Mouse (Mus musculus): ENCODE measurements around the gene Efs. TPM values are rescaled to one million over a fixed set of nuclear protein-coding genes. Genes with fewer than 3 reads are reported as not detected.

Efs gene
- polyA plus RNA-seq, 1 experiment, result 25.0 TPM

DNA sequence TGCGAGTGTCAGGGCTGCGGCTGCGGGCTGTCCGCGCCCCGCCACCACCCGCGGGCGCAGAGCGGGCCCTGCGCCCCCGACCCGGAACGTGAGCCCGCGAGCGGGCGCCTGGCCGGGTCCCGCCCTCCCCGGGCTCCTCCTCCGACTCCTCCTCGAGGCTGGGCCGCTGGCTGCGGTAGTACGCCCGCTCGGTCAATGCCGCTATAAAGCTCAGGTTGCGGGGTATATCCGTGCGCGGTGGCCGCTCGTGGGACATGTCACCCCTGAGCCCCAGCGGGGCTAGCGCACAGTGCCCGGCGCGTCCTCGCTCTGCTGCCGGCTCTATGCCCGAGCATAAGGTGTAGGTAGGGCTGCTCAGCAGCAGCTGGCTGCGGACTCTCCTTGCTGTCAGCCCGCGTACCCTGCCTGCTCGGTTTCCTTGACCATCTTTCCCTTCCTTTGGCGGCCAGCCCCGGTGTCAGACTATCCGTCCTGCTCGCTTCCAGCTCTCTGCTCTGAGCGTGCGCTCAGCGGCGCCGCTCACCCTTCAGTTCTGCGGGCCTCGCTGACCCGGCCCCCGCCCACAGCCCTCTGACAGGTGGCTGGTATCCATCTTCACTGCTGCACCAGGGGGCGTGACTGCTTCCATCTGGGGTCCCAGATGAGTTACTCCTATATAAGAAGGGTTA is 48.7 kb downstream of the Efs start, which contains the start of gene Ppp1r3e:
Gene Ppp1r3e, minus strand, starts transcription at position 503 of the 668 bp plus-strand sequence.
- H3K4me1 ChIP-seq (replicated peaks; ENCODE audit: control insufficient read depth, insufficient read depth, low read length), result peaks cover 8% of the 10 kb centered on the region
- DNase-seq, result peak; percentile 63
- WGBS, result under 1% methylated on average over 61 of the region's 61 CpGs

DNA sequence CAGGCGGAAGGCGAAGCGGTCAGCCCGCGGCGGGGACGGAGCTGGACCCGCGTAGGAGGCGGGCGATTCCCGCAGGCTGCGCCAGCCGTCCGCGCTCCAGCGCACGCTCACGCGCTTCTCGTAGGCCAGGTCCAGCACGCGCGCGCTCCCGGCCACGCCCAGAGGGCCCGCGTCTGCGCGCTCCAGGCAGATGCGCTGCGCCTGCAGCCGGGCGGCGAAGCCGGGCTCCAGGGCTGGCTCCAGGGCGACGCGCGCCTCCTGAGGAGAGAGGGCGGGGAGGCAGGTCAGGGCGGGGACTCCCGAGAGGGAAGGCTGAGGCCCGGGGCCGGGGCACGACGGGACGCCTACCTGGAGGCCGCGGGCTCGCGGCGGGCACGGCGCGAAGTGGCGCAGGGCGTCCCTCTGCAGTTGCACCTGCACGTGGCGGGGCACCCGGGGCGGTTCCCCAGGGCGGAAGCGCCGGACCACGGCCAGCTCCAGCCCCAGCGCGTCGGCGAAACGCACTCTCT is 49.3 kb downstream of the Efs start:
- no peaks in the 10 kb centered on the region; the same call in 1 of the 2 replicates for H3K27me3 ChIP-seq (ENCODE audit: control insufficient read depth, insufficient read depth, low read length)
- TF ChIP-seq CTCF (IDR thresholded peaks at IDR 0.05; ENCODE audit: borderline replicate concordance, control insufficient read depth, extremely low read depth, insufficient read depth, low read length, poor library complexity), result no peak
- 0 out of 2 replicates have a peak, but pooled peaks have one; percentile 12 for TF ChIP-seq POLR2A (IDR thresholded peaks at IDR 0.05; ENCODE audit: control insufficient read depth, extremely low read depth, insufficient read depth, low read length, poor library complexity)
- no peak overlapping the region for H3K27ac ChIP-seq (ENCODE audit: control insufficient read depth, insufficient read depth, low read length)
- H3K36me3 ChIP-seq (ENCODE audit: control insufficient read depth, insufficient read depth, low read length), result no peaks in the 10 kb centered on the region
- peak; percentile 80 for DNase-seq
- H3K4me3 ChIP-seq (ENCODE audit: control insufficient read depth, insufficient read depth, low read length), result peak overlapping the region; percentile 56
- peaks cover 8% of the 10 kb centered on the region for H3K4me1 ChIP-seq (replicated peaks; ENCODE audit: control insufficient read depth, insufficient read depth, low read length)
- under 1% methylated on average over 72 of the region's 72 CpGs for WGBS

More for the DNA sequence above, 48.7 kb downstream of the Efs start, which contains the start of gene Ppp1r3e:
- Histone ChIP-seq H3K4me3 (ENCODE audit: control insufficient read depth, insufficient read depth, low read length) (peak within 1 kb of the TSS; percentile 56), H3K27me3 (ENCODE audit: control insufficient read depth, insufficient read depth, low read length) (no peaks in the 10 kb centered on the region; the same call in 1 of the 2 replicates), H3K36me3 (ENCODE audit: control insufficient read depth, insufficient read depth, low read length) (no peaks in the 10 kb centered on the region), H3K27ac (ENCODE audit: control insufficient read depth, insufficient read depth, low read length) (no peak within 1 kb of the TSS)
- no peak for TF ChIP-seq POLR2A (IDR thresholded peaks at IDR 0.05; ENCODE audit: control insufficient read depth, extremely low read depth, insufficient read depth, low read length, poor library complexity)
- no peak for TF ChIP-seq CTCF (IDR thresholded peaks at IDR 0.05; ENCODE audit: borderline replicate concordance, control insufficient read depth, extremely low read depth, insufficient read depth, low read length, poor library complexity)

DNA sequence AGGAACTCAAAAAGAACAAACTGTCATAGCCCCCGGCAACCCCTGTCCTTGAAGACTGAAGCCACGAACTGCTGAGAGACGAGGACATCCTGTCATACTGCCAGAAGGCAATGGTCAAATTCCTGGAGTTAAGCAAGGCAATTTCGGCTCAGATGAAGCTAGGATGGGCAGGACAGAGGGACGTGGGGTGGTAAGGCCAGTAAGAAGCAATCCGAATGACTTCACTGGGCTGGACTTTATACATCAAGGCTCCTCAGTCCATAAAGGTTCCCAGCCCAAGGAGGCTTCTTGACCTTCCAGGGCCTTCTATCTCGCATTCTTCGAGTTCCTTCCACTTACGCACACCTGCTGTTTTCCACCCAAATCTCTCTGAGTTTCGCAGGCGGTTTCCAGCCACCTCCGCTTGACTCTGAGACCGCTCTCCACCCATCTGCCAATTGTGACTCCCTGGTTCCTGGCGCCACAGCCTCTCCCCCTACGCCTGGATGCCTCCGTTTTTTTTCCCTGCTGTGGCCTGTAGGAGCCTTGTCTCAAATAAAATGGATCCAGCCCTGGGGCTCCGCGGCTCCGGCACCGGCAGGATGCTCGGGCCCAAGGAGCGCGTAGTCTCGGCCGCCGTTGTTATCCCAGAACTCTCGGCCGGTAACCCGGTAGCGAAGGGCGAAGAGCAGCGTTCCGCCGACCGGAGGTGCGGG is 49.9 kb downstream of the Efs start:
- TF ChIP-seq POLR2A (IDR thresholded peaks at IDR 0.05; ENCODE audit: control insufficient read depth, extremely low read depth, insufficient read depth, low read length, poor library complexity), result no peak
- TF ChIP-seq CTCF (IDR thresholded peaks at IDR 0.05; ENCODE audit: borderline replicate concordance, control insufficient read depth, extremely low read depth, insufficient read depth, low read length, poor library complexity), result no peak
- 8% methylated on average over 36 of the region's 36 CpGs for WGBS
- Histone ChIP-seq H3K27me3 (ENCODE audit: control insufficient read depth, insufficient read depth, low read length) (no peaks in the 10 kb centered on the region; the same call in 1 of the 2 replicates), H3K27ac (ENCODE audit: control insufficient read depth, insufficient read depth, low read length) (no peak overlapping the region), H3K36me3 (ENCODE audit: control insufficient read depth, insufficient read depth, low read length) (no peaks in the 10 kb centered on the region), H3K4me1 (replicated peaks; ENCODE audit: control insufficient read depth, insufficient read depth, low read length) (peaks cover 8% of the 10 kb centered on the region), H3K4me3 (ENCODE audit: control insufficient read depth, insufficient read depth, low read length) (peak overlapping the region; percentile 56)
- no peak for DNase-seq

DNA sequence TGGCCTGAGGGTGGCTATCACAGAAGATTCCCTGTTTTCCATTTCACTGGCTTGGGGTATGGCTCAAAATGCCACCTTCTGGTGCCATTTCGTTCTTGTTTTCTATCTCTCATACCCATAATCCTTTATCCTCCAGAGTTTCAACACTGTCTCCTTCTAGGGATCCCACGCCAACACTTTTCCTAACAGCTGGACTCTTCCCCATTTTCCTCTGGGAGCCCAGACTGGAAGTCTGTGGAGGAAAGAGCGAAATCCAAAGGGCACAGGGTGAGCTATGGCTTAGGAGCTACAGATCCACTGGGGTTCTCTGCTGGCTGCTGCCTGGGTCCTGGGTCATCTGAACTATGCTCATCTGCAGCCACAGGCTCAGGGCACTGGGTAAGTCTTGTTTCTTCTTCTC is 51.8 kb downstream of the Efs start:
- TF ChIP-seq CTCF (IDR thresholded peaks at IDR 0.05; ENCODE audit: borderline replicate concordance, control insufficient read depth, extremely low read depth, insufficient read depth, low read length, poor library complexity) (no peak), POLR2A (IDR thresholded peaks at IDR 0.05; ENCODE audit: control insufficient read depth, extremely low read depth, insufficient read depth, low read length, poor library complexity) (no peak)
- 97% methylated on average over 3 of the region's 3 CpGs for WGBS
- H3K27me3 ChIP-seq (ENCODE audit: control insufficient read depth, insufficient read depth, low read length), result no peaks in the 10 kb centered on the region; the same call in 1 of the 2 replicates
- H3K27ac ChIP-seq (ENCODE audit: control insufficient read depth, insufficient read depth, low read length), result no peak overlapping the region
- H3K4me1 ChIP-seq (replicated peaks; ENCODE audit: control insufficient read depth, insufficient read depth, low read length), result peaks cover 8% of the 10 kb centered on the region
- H3K36me3 ChIP-seq (ENCODE audit: control insufficient read depth, insufficient read depth, low read length), result no peaks in the 10 kb centered on the region
- H3K4me3 ChIP-seq (ENCODE audit: control insufficient read depth, insufficient read depth, low read length), result no peak overlapping the region
- DNase-seq, result no peak

DNA sequence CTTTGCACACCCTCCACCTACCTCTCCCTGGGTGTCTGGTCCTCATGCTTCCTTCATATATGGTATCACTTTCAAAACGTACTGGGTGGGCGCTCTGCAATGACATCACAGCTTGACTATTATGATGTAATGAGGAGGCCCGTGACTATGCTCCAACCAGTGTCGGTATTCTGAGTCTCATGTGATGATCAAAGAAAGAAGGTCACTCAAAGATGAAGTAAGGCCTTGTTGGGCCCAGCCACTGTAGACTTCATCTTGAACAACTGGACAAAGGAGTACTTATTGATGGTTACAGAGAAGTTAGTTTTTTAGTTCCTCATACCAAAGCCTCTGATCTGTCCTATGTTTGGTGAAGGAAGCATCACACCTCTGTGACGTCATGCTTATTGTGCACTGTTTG is 55.1 kb downstream of the Efs start, which contains the start of gene Homez:
Gene Homez, minus strand, starts transcription at position 101 of the 400 bp plus-strand sequence.
- Histone ChIP-seq H3K27me3 (ENCODE audit: control insufficient read depth, insufficient read depth, low read length) (no peaks in the 10 kb centered on the region; the same call in 1 of the 2 replicates), H3K36me3 (ENCODE audit: control insufficient read depth, insufficient read depth, low read length) (no peaks in the 10 kb centered on the region), H3K4me3 (ENCODE audit: control insufficient read depth, insufficient read depth, low read length) (no peak within 1 kb of the TSS), H3K4me1 (replicated peaks; ENCODE audit: control insufficient read depth, insufficient read depth, low read length) (peaks cover 5% of the 10 kb centered on the region), H3K27ac (ENCODE audit: control insufficient read depth, insufficient read depth, low read length) (no peak within 1 kb of the TSS)
- no peak for DNase-seq
- TF ChIP-seq CTCF (IDR thresholded peaks at IDR 0.05; ENCODE audit: borderline replicate concordance, control insufficient read depth, extremely low read depth, insufficient read depth, low read length, poor library complexity) (no peak), POLR2A (IDR thresholded peaks at IDR 0.05; ENCODE audit: control insufficient read depth, extremely low read depth, insufficient read depth, low read length, poor library complexity) (no peak)
- 94% methylated on average over 5 of the region's 5 CpGs for WGBS

DNA sequence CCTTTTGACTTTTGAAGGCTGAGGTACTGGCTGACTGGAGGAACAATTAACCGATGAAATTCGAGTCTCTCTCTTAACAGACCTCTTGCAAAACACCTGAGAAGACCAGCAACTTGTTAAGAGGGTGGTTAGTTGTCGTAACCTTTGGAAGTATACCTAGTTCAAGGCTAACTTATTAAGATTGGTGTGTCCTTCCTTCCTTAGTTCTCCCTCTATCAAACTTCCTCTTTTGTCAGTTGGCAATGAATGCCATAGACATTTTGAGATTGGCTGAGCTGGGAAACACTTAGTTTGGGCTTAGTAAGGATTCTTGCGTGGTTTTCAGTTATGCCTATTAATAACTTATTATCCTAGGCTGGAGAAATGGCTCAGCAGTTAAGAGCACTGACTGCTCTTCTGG is 57.9 kb downstream of the Efs start:
- Histone ChIP-seq H3K4me3 (ENCODE audit: control insufficient read depth, insufficient read depth, low read length) (no peak overlapping the region), H3K4me1 (replicated peaks; ENCODE audit: control insufficient read depth, insufficient read depth, low read length) (0 out of 2 replicates have a peak, but pooled peaks cover 9% of the 10 kb centered on the region)

More for the DNA sequence above, 57.9 kb downstream of the Efs start:
- Histone ChIP-seq H3K27ac (ENCODE audit: control insufficient read depth, insufficient read depth, low read length) (no peak overlapping the region), H3K36me3 (ENCODE audit: control insufficient read depth, insufficient read depth, low read length) (no peaks in the 10 kb centered on the region), H3K27me3 (ENCODE audit: control insufficient read depth, insufficient read depth, low read length) (no peaks in the 10 kb centered on the region)
- 73% methylated on average over 4 of the region's 4 CpGs for WGBS
- TF ChIP-seq POLR2A (IDR thresholded peaks at IDR 0.05; ENCODE audit: control insufficient read depth, extremely low read depth, insufficient read depth, low read length, poor library complexity) (no peak), CTCF (IDR thresholded peaks at IDR 0.05; ENCODE audit: borderline replicate concordance, control insufficient read depth, extremely low read depth, insufficient read depth, low read length, poor library complexity) (no peak)
- DNase-seq, result no peak
